28 mouse cellular contexts compared by ENCODE assay signal in genomic region chr10:84236236-84236635, GRCm38 (mm10).
DNase-seq lines count a peak whose midpoint lies in the region; ATAC-seq and TF ChIP-seq lines count a peak whose summit lies in the region.
"Had no signal": no experiment of that assay in that cellular context is flagged by ENCODE, and none has a peak within 500 bp of the region (broad histone marks: within the 10 kb centered on the region; RNA-seq: fewer than 3 reads in every experiment).

No protein-coding gene starts in this region.

- WGBS in lung, postnatal 0 days = 28% methylated on average over 2 of the region's 2 CpGs
- 25% methylated on average over 2 of the region's 2 CpGs for whole genome bisulfite sequencing in lung, adult 2 months
- WGBS in thymus, adult 2 months = 76% methylated on average over 2 of the region's 2 CpGs

- TF ChIP-seq CTCF in lung, postnatal 0 days (IDR thresholded peaks at IDR 0.05) = no peak
- TF ChIP-seq CTCF in lung, adult 2 months (IDR thresholded peaks at IDR 0.05; ENCODE audit: insufficient read depth, low read length) = no peak
- no peak for TF ChIP-seq CTCF in thymus, adult 2 months (IDR thresholded peaks at IDR 0.05; ENCODE audit: borderline replicate concordance, control insufficient read depth, extremely low read depth, insufficient read depth, low read length, poor library complexity)

- no peak overlapping the region for H3K4me3 ChIP-seq in lung, postnatal 0 days (ENCODE audit: low read depth, low read length)
- no peak overlapping the region for H3K4me3 ChIP-seq in lung, adult 2 months (replicated peaks; ENCODE audit: extremely low read depth, low read depth, low read length)
- H3K4me3 ChIP-seq in thymus, adult 2 months (ENCODE audit: control insufficient read depth, insufficient read depth, low read length) = no peak overlapping the region
- H3K4me3 ChIP-seq: embryonic facial prominence, embryonic 13.5 days; embryonic facial prominence, embryonic 15.5 days; erythroblast, embryonic 14.5 days; forebrain, embryonic 10.5 days; forebrain, embryonic 12.5 days had no signal

- no peaks in the 10 kb centered on the region for H3K36me3 ChIP-seq in lung, postnatal 0 days (ENCODE audit: insufficient read depth, low read length)
- no peaks in the 10 kb centered on the region for H3K36me3 ChIP-seq in thymus, adult 2 months (ENCODE audit: control insufficient read depth, insufficient read depth, low read length)
- H3K36me3 ChIP-seq: embryonic facial prominence, embryonic 13.5 days; embryonic facial prominence, embryonic 15.5 days; forebrain, embryonic 10.5 days; forebrain, embryonic 12.5 days; G1E had no signal

- H3K9ac ChIP-seq in lung, postnatal 0 days (replicated peaks; ENCODE audit: low read depth) = no peak overlapping the region
- H3K9ac ChIP-seq: embryonic facial prominence, embryonic 13.5 days; embryonic facial prominence, embryonic 15.5 days; forebrain, embryonic 12.5 days had no signal

- H3K4me2 ChIP-seq in lung, postnatal 0 days (replicated peaks; ENCODE audit: low read depth, low read length) = no peak overlapping the region
- H3K4me2 ChIP-seq: embryonic facial prominence, embryonic 13.5 days; embryonic facial prominence, embryonic 15.5 days; forebrain, embryonic 12.5 days had no signal

- TF ChIP-seq EP300 in lung, postnatal 0 days (IDR thresholded peaks at IDR 0.05) = no peak

- ATAC-seq in lung, postnatal 0 days = no peak
- peak; percentile 44; the same call in 1 of the 2 replicates for ATAC-seq in granulocyte monocyte progenitor cell, adult 5-6 weeks (replicated peaks; ENCODE audit: poor library complexity, severe bottlenecking)
- peak; percentile 50 for ATAC-seq in megakaryocyte progenitor cell, adult 5-6 weeks (replicated peaks; ENCODE audit: poor library complexity)
- ATAC-seq: activated CD4-positive, CD25-positive, alpha-beta regulatory T cell, adult 4 months; CD4-positive, CD25-positive, alpha-beta regulatory T cell, adult 4 months; forebrain, embryonic 14.5 days; forebrain, embryonic 16.5 days; Patski had no signal

- H3K27me3 ChIP-seq in lung, postnatal 0 days (replicated peaks; ENCODE audit: insufficient read depth, low read length) = no peaks in the 10 kb centered on the region
- H3K27me3 ChIP-seq in thymus, adult 2 months (ENCODE audit: control insufficient read depth, insufficient read depth, low read length) = no peaks in the 10 kb centered on the region
- H3K27me3 ChIP-seq: CH12.LX; embryonic facial prominence, embryonic 13.5 days; embryonic facial prominence, embryonic 15.5 days; forebrain, embryonic 12.5 days; Patski had no signal

- no peaks in the 10 kb centered on the region for H3K4me1 ChIP-seq in lung, postnatal 0 days (ENCODE audit: insufficient read depth, low read depth, low read length)
- H3K4me1 ChIP-seq in lung, adult 2 months (ENCODE audit: control insufficient read depth, insufficient read depth, low read length) = no peaks in the 10 kb centered on the region
- no peaks in the 10 kb centered on the region for H3K4me1 ChIP-seq in thymus, adult 2 months (replicated peaks; ENCODE audit: control insufficient read depth, insufficient read depth, low read length)

- peak; percentile 35 for DNase-seq in lung, postnatal 0 days (ENCODE audit: low spot score)
- DNase-seq in lung, adult 2 months = no peak
- DNase-seq in thymus, adult 2 months = no peak
- no peak for DNase-seq in cerebellum, adult 9-11 months
- DNase-seq: adrenal gland, adult 2 months; adrenal gland, postnatal 10 days; adrenal gland, postnatal 25 days; B cell, adult 2 months; cerebellum, adult 11-12 months; cerebellum, adult 2 months; cerebellum, adult 9-10 months; cerebellum, postnatal 14 days; cerebellum, postnatal 36 days; embryo, embryonic 11 days had no signal

- H3K9me3 ChIP-seq in lung, postnatal 0 days (ENCODE audit: low read length) = no peaks in the 10 kb centered on the region

- no peak for TF ChIP-seq POLR2A in lung, adult 2 months (IDR thresholded peaks at IDR 0.05; ENCODE audit: borderline replicate concordance, extremely low read depth, low read depth, low read length)
- TF ChIP-seq POLR2A in thymus, adult 2 months (IDR thresholded peaks at IDR 0.05; ENCODE audit: control insufficient read depth, extremely low read depth, insufficient read depth, low read length, poor library complexity) = no peak

- H3K27ac ChIP-seq in lung, postnatal 0 days (ENCODE audit: low read length) = no peak overlapping the region
- H3K27ac ChIP-seq in thymus, adult 2 months (ENCODE audit: control insufficient read depth, insufficient read depth, low read length) = no peak overlapping the region
- H3K27ac ChIP-seq: embryonic facial prominence, embryonic 13.5 days; embryonic facial prominence, embryonic 15.5 days; forebrain, embryonic 10.5 days; forebrain, embryonic 12.5 days had no signal
